Mouse (Mus musculus): ENCODE measurements around the gene Adora3.

Adora3 gene

GRCm38 (mm10) chr3:105870558-105870957, at the start of gene Adora3, which contains the start of gene Tmigd3:
Gene Adora3 (plus strand): TSS chr3:105870858.
Gene Tmigd3 (plus strand): TSS chr3:105870903.
- DNase-seq, result no peak

GRCm38 (mm10) chr3:105821504-105821903, 49.2 kb upstream of the Adora3 start:
- DNase-seq, result no peak

GRCm38 (mm10) chr3:105823609-105824008, 47.0 kb upstream of the Adora3 start:
- no peak for DNase-seq

- DNase-seq, result no peak
Observed at GRCm38 (mm10) chr3:105824103-105824502, 46.6 kb upstream of the Adora3 start.

GRCm38 (mm10) chr3:105824704-105825103, 46.0 kb upstream of the Adora3 start:
- no peak for DNase-seq

- DNase-seq, result peak; percentile 56 to 72
Observed at GRCm38 (mm10) chr3:105825501-105826161, 45.0 kb upstream of the Adora3 start.

GRCm38 (mm10) chr3:105831584-105831983, 39.1 kb upstream of the Adora3 start:
- DNase-seq, result no peak

GRCm38 (mm10) chr3:105835875-105836274, 34.8 kb upstream of the Adora3 start:
- DNase-seq, result no peak

- no peak for DNase-seq
Observed at GRCm38 (mm10) chr3:105836883-105837282, 33.8 kb upstream of the Adora3 start.

- no peak for DNase-seq
Observed at GRCm38 (mm10) chr3:105838655-105839054, 32.0 kb upstream of the Adora3 start.

GRCm38 (mm10) chr3:105839836-105840235, 30.8 kb upstream of the Adora3 start:
- DNase-seq, result no peak

GRCm38 (mm10) chr3:105846294-105847069, 24.2 kb upstream of the Adora3 start:
- DNase-seq, result no peak

- no peak for DNase-seq
Observed at GRCm38 (mm10) chr3:105853781-105854180, 16.9 kb upstream of the Adora3 start.

GRCm38 (mm10) chr3:105854786-105855185, 15.9 kb upstream of the Adora3 start:
- DNase-seq, result no peak

GRCm38 (mm10) chr3:105857513-105857912, 13.1 kb upstream of the Adora3 start:
- no peak for DNase-seq

- DNase-seq, result no peak
Observed at GRCm38 (mm10) chr3:105861747-105862366, 8.8 kb upstream of the Adora3 start.

GRCm38 (mm10) chr3:105864123-105864522, 6.5 kb upstream of the Adora3 start:
- no peak for DNase-seq

GRCm38 (mm10) chr3:105865122-105865521, 5.5 kb upstream of the Adora3 start:
- DNase-seq, result no peak

- DNase-seq, result peak; percentile 78
Observed at GRCm38 (mm10) chr3:105868135-105868534, 2.5 kb upstream of the Adora3 start.

GRCm38 (mm10) chr3:105872034-105872433, 1.4 kb downstream of the Adora3 start:
- peak; percentile 56 to 63 for DNase-seq

- no peak for DNase-seq
Observed at GRCm38 (mm10) chr3:105872579-105872978, 1.9 kb downstream of the Adora3 start.

GRCm38 (mm10) chr3:105873451-105874445, 3.1 kb downstream of the Adora3 start:
- no peak for DNase-seq

Measured in kidney, postnatal 36 days (tissue).